Mouse (Mus musculus) liver, adult (tissue): ENCODE measurements at regions not wholly inside any gene's neighbourhood (a gene's known extent, or its start where the extent isn't known, plus 50 kb on each side); places are given as distances from the start of the nearest gene placed in this dataset.
A peak's percentile ranks its signal among the peaks of the same experiment; 100 is the strongest.

Experiments
- GATA4 ChIP-seq: IDR thresholded peaks from 2 replicates; pipeline ENCODE4 v1.6.1; 2014; ENCODE audit warnings: mild to moderate bottlenecking, low read length; ENCODE audit not compliant: insufficient replicate concordance

GRCm38 (mm10) chr3:115800873-115801272, 86.0 kb upstream of the S1pr1 start:
- no peak for TF ChIP-seq GATA4

- no peak for TF ChIP-seq GATA4
Measured at GRCm38 (mm10) chr3:115801581-115802200, 85.9 kb upstream of the Dph5 start.

DNA sequence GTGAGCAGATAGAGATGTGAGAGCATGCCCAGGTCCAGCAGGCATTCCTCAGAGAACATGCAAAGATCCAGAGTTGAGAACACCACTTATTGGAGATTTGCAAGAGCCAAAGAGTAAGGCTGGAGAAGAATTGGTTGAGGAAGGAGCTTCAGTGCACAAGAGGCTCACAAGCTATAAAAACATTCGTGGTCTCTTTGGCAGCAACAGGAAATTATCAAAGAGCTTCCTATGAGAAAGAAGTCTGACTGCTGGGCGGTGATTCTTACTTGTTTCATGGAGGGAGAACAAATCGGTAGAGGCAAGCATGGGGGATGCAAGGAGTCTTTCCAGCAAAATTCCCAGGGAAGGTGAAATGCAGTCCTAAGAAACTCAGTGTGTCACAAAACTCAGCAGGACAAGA, 83.0 kb upstream of the Dph5 start:
- no peak for TF ChIP-seq GATA4

GRCm38 (mm10) chr3:115807032-115807431, 80.6 kb upstream of the Dph5 start:
- no peak for TF ChIP-seq GATA4

- peak; percentile 90 for TF ChIP-seq GATA4
Measured at GRCm38 (mm10) chr3:115815168-115815567, 72.5 kb upstream of the Dph5 start.

- no peak for TF ChIP-seq GATA4
Measured at GRCm38 (mm10) chr3:115815571-115816156, 72.0 kb upstream of the Dph5 start.

DNA sequence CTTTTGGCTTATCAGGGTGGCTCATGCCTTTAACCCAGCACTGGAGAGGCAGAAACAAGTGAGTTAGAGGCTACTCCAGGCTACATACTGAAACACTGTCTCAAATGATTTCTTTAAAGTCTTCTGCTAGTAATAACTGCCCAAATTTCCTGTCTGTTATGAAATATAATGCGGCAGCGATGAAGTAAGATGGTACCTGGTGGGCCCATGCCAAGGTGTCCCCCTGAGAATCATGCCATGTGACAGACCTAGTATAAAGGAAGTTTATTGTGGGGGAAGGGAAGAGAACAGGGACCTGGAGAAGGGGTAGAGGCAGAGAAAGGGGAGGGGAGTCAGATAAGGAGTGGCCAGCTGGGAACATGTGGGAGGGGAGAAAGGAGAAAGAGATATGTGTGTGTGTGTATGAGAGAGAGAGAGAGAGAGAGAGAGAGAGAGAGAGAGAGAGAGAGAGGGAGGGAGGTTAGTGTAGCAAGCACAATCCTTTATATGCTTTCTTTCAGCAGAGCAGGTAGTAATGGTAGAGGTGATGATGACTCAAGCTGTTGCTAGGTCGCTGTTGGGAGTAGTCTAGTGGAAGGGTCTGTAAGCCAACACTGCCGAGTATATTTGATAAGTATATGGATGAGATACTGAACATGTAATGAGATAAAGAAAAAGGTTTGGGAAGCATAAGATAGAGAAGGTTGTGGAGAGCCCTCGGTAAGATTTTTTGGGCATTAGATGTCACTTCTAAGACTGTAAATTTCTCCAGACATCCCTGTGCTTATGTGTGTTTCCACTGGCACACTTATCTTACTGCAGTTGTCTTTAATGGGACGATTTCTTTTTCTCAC, 71.1 kb upstream of the Dph5 start:
- no peak for TF ChIP-seq GATA4

DNA sequence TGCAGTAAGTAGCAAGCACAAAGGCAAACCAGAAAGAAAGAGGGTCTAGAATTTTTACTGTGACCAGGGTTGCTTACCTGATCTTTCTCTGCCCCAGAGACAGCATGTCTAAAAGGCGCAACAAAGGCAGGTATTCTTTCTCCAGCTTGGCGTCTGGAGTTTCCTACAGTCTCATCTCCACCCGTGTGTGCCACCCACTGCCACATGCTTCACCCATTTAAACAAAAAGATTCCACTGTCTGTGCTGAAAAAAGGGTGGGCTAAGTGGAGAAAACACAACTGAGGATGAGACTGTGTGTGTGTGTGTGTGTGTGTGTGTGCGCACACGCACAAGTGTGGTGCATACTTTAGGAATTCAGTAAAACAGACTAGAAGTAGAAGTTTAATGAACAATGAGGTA, 69.9 kb upstream of the Dph5 start:
- TF ChIP-seq GATA4 = no peak

- TF ChIP-seq GATA4 = no peak
Measured at GRCm38 (mm10) chr3:115818734-115819133, 68.9 kb upstream of the Dph5 start.

DNA sequence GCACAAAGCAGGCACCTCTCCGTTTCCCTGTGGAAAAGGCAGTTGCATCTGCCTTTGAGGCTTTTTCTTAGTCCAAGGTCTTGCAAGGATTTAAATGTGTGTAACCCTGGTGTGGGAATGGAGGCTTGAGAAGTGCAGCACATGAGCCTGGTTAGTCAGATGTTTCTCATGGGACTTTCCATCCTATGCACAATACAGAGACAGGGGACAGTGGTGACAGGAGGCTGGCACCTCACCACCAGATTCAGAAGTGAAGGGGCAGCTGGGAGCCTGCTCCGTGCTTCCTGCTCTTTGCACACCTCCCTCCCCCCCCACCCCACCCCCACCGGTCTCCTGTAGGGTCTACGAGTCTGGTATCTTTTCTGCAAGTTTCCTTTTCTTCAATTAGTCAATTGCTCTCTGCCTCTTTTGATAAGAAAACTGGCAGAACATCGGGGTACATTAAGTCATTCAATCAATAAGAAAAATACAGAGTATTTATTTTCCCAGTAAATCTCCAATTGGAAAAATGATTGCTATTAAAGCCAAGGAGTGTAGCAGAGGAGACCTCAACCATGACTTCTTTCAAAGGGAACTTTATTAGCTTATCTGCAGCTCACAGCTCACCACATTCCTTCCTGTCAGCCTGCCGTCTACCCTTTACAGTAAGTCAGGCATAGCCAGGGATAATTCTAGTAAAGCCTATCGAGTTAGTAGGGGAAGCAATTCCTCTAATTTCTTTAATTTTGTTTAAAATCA, 68.1 kb upstream of the Dph5 start:
- TF ChIP-seq GATA4 = no peak

GRCm38 (mm10) chr3:115820139-115820481, 67.5 kb upstream of the Dph5 start:
- TF ChIP-seq GATA4 = no peak

DNA sequence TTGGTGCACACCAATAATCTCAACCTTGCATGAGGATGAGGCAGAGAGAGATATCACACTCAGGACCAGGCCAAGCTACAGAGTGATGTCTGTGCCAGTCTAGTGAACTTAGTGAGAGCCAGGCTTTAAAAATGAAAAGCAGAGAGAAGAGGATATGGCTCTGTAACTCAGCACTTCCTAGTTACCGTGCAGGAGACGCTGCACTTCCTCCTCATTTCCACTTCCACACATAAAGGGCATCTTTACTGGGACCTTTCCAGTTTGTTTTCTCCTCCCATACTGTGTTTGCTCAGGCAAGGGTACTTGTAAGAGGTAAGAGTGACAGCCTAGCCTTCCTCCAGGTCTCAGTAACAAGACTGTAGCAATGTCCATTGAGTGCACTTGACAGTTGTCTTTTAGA, 66.0 kb upstream of the Dph5 start:
- TF ChIP-seq GATA4 = no peak

DNA sequence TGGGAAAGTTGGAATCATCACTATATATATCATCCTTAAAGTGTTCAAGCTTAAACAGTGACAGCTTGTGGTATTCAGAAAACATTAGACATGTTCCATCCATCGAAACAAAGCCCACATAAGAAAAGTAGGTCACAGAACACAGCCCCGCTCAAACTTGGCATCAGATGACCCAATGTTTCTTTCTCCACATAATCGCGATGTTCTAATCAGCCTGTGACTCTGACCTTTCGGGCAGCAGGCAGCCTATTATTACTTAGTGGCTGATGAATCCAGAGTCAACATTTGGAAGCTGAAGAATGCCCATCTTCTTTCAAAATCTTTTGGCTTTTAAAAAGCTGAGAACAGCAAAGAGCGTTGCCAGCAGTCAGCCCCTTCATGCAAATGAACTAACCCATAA, 65.1 kb upstream of the Dph5 start:
- peak; percentile 62; the same call in 1 of the 2 replicates for TF ChIP-seq GATA4

- TF ChIP-seq GATA4 = no peak
Measured at GRCm38 (mm10) chr3:115823741-115824140, 63.9 kb upstream of the Dph5 start.

GRCm38 (mm10) chr3:115824792-115825191, 62.8 kb upstream of the Dph5 start:
- no peak for TF ChIP-seq GATA4

GRCm38 (mm10) chr3:115835381-115835780, 52.3 kb upstream of the Dph5 start:
- TF ChIP-seq GATA4 = no peak

GRCm38 (mm10) chr3:115837617-115838216, 49.9 kb upstream of the Dph5 start:
- TF ChIP-seq GATA4 = no peak
